Mouse (Mus musculus) kidney, adult 2 months (tissue): ENCODE measurements at regions not wholly inside any gene's neighbourhood (a gene's known extent, or its start where the extent isn't known, plus 50 kb on each side); places are given as distances from the start of the nearest gene placed in this dataset.

Source experiments
- DNase-seq: peaks from one replicate; pipeline ENCODE4 v3.0.0; 2021
- H3K27ac ChIP-seq: fragments of 200-500 bp; 2 replicates; pipeline ENCODE4 v1.5.1; 2012; ENCODE audit warnings: low read depth, low read length, control low read depth, inconsistent platforms; ENCODE audit not compliant: insufficient read depth
- H3K27me3 ChIP-seq: fragments of 200-500 bp; replicated peaks from 2 replicates; pipeline ENCODE4 v1.6.1; 2012; ENCODE audit warnings: mild to moderate bottlenecking, moderate library complexity, low read length, inconsistent platforms; ENCODE audit not compliant: control insufficient read depth, insufficient read depth
- H3K36me3 ChIP-seq: fragments of 200-500 bp; 2 replicates; pipeline ENCODE4 v1.6.1; 2012; ENCODE audit warnings: mild to moderate bottlenecking, moderate library complexity, low read length, inconsistent platforms; ENCODE audit not compliant: control insufficient read depth, insufficient read depth
- H3K4me1 ChIP-seq: fragments of 200-500 bp; 2 replicates; pipeline ENCODE4 v1.6.1; 2011; ENCODE audit warnings: low read length; ENCODE audit not compliant: control insufficient read depth, insufficient read depth
- H3K4me3 ChIP-seq: fragments of 200-500 bp; 2 replicates; pipeline ENCODE4 v1.5.1; 2011; ENCODE audit warnings: mild to moderate bottlenecking, low read depth, low read length, control low read depth; ENCODE audit not compliant: insufficient read depth
- CTCF ChIP-seq: fragments of 200-500 bp; conservative IDR thresholded peaks from 2 replicates; pipeline ENCODE4 v1.5.1; 2011; ENCODE audit warnings: low read depth, mild to moderate bottlenecking, control low read depth, low read length, moderate library complexity, mixed read lengths; ENCODE audit not compliant: insufficient read depth, insufficient read length
- POLR2A ChIP-seq: fragments of 200-500 bp; IDR thresholded peaks from one replicate; pipeline ENCODE4 v1.6.1; 2011; ENCODE audit warnings: low read depth, low read length, control low read depth
- WGBS: fragments of 180-500 bp; shearing (Covaris S2); methylation state at CpG from one replicate; pipeline ENCODE4 v1.1.7; 2018; 5-methylcytosine and 5-hydroxymethylcytosine counted together

- Histone ChIP-seq H3K27ac (no peak overlapping the region), H3K36me3 (no peaks in the 10 kb centered on the region), H3K4me1 (no peaks in the 10 kb centered on the region), H3K27me3 (no peaks in the 10 kb centered on the region), H3K4me3 (no peak overlapping the region)
- DNase-seq: no peak
- TF ChIP-seq POLR2A: no peak
- no peak for TF ChIP-seq CTCF
Observed at GRCm38 (mm10) chr8:31746855-31747254, 1681.7 kb upstream of the 5930422O12Rik start.

- Histone ChIP-seq H3K36me3 (no peaks in the 10 kb centered on the region), H3K27me3 (no peaks in the 10 kb centered on the region), H3K27ac (no peak overlapping the region), H3K4me3 (no peak overlapping the region), H3K4me1 (no peaks in the 10 kb centered on the region)
- no peak for DNase-seq
- WGBS: 52% methylated on average over 2 of the region's 2 CpGs
- TF ChIP-seq POLR2A (no peak), CTCF (no peak)
Observed at GRCm38 (mm10) chr8:31749974-31750373, 1678.5 kb upstream of the 5930422O12Rik start.

GRCm38 (mm10) chr8:31750482-31751126, 1677.9 kb upstream of the 5930422O12Rik start:
- no peak for DNase-seq
- Histone ChIP-seq H3K36me3 (no peaks in the 10 kb centered on the region), H3K4me3 (no peak overlapping the region), H3K4me1 (no peaks in the 10 kb centered on the region), H3K27me3 (no peaks in the 10 kb centered on the region), H3K27ac (no peak overlapping the region)
- 81% methylated on average over 3 of the region's 3 CpGs for WGBS
- TF ChIP-seq CTCF (no peak), POLR2A (no peak)

- H3K27me3 ChIP-seq: no peaks in the 10 kb centered on the region
- H3K4me3 ChIP-seq: no peak overlapping the region
- no peak overlapping the region for H3K27ac ChIP-seq
- DNase-seq: no peak
- 73% methylated on average over 3 of the region's 3 CpGs for WGBS
- TF ChIP-seq CTCF (no peak), POLR2A (no peak)
- no peaks in the 10 kb centered on the region for H3K4me1 ChIP-seq
- no peaks in the 10 kb centered on the region for H3K36me3 ChIP-seq
Observed at GRCm38 (mm10) chr8:31755737-31756136, 1672.8 kb upstream of the 5930422O12Rik start.

GRCm38 (mm10) chr8:31762091-31762490, 1666.4 kb upstream of the 5930422O12Rik start:
- DNase-seq: no peak
- no peak overlapping the region for H3K27ac ChIP-seq
- H3K36me3 ChIP-seq: no peaks in the 10 kb centered on the region
- TF ChIP-seq CTCF: no peak
- TF ChIP-seq POLR2A: no peak
- WGBS: 86% methylated on average over 6 of the region's 6 CpGs
- H3K4me3 ChIP-seq: no peak overlapping the region
- H3K27me3 ChIP-seq: no peaks in the 10 kb centered on the region
- H3K4me1 ChIP-seq: no peaks in the 10 kb centered on the region
